Mouse (Mus musculus) megakaryocyte, embryonic 14.5 days (primary cell): ENCODE results near the gene Cisd3.

ENCODE experiments used
- FLI1 ChIP-seq: IDR thresholded peaks from 2 replicates; pipeline ENCODE4 v1.6.1; 2012; ENCODE audit warnings: low read length, inconsistent platforms, mixed read lengths
- GATA1 ChIP-seq: IDR thresholded peaks from 3 replicates; pipeline ENCODE4 v1.6.1; 2012; ENCODE audit warnings: mixed read lengths, low read length, inconsistent platforms, borderline replicate concordance

DNA sequence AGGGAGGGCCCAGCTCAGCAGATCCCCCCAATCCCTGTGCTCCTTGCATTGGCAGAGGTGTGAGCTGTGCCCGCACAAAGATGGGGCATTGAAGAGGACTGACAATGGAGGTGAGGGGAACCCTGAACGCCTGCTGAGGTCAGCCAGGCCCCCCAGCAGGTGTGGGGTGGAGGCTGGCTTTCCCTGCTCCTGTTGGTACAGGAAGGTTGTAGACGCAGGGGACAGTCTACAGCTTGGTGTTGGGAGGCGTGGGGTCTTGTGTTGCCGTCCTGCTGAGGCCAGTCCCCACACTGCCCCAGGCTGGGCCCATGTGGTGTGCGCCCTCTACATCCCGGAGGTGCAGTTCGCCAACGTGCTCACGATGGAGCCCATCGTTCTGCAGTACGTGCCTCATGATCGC lies 20.2 kb upstream of the Cisd3 start:
- TF ChIP-seq GATA1 (no peak), FLI1 (no peak)
